Mouse (Mus musculus) E14TG2a.4 (cell line): ENCODE measurements at regions not wholly inside any gene's neighbourhood (a gene's known extent, or its start where the extent isn't known, plus 50 kb on each side); places are given as distances from the start of the nearest gene placed in this dataset.

Experiments
- CTCF ChIP-seq: conservative IDR thresholded peaks from 2 replicates; pipeline ENCODE4 v1.5.1; 2014; ENCODE audit warnings: low read length
- NANOG ChIP-seq: IDR thresholded peaks from 2 replicates; pipeline ENCODE4 v1.6.1; 2014; ENCODE audit warnings: borderline replicate concordance, low read length, mixed read lengths
- POU5F1 ChIP-seq: IDR thresholded peaks from 2 replicates; pipeline ENCODE4 v1.6.1; 2014; ENCODE audit warnings: low read length, borderline replicate concordance

- TF ChIP-seq CTCF (no peak), NANOG (no peak), POU5F1 (no peak)
These were observed 52.0 kb upstream of the Skap2 start for GRCm38 (mm10) chr6:52064176-52065015.
